Mouse (Mus musculus) testis, adult 2 months (tissue): ENCODE measurements around the gene Tnfsf11.

ENCODE experiments used
- CTCF ChIP-seq: fragments of 200-500 bp; IDR thresholded peaks from 2 replicates; pipeline ENCODE4 v1.5.1; 2012; ENCODE audit warnings: low read depth, mild to moderate bottlenecking, inconsistent platforms, low read length, moderate library complexity; ENCODE audit not compliant: control insufficient read depth, insufficient read depth, insufficient replicate concordance
- POLR2A ChIP-seq: fragments of 200-500 bp; IDR thresholded peaks from 2 replicates; pipeline ENCODE4 v1.6.1; 2012; ENCODE audit warnings: low read depth, mild to moderate bottlenecking, inconsistent platforms, low read length, moderate library complexity; ENCODE audit not compliant: control insufficient read depth

DNA sequence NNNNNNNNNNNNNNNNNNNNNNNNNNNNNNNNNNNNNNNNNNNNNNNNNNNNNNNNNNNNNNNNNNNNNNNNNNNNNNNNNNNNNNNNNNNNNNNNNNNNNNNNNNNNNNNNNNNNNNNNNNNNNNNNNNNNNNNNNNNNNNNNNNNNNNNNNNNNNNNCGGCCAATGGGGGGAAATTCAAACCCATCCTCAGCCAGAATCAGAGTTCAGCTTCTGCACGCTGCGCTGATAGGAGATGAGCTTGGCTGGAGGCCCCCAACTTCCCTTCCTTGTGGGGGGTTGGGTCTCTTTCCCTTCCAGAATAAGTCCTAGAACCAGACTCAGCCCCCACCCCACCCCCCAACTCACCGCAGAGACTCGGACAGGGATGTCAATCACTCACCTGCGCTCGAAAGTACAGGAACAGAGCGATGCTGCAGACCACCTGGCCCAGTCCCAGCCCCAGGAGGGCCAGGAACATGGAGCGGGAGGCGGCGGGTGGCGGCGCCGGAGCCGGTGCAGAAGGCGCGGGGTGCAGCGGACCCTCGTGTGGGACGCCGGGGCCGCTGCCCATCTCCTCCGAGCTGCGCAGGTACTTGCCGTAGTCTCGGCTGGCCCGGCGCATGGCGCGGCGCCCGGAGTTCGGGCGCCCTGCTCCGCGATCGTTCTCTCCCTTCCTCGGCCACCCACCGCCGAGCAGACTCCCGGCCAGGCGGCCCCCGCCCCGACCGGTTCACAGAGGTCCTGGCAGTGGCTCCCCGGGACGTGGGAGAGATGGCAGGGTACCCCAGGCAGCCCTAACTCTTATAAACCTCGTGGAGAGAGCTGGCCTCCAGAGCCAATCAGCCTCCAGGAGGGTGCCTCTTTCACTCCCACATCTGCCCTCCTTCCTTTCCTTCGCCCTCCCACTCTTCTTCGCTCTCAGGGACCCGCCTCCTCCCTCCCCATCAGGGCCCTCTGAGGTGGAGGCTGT, at the start of gene Tnfsf11:
- TF ChIP-seq POLR2A: no peak
- no peak for TF ChIP-seq CTCF
